Mouse (Mus musculus) embryonic fibroblast, embryonic 13.5 days (primary cell): ENCODE data around the gene Cryba4.

ENCODE experiments used
- CTCF ChIP-seq: IDR thresholded peaks from 2 replicates; pipeline ENCODE4 v1.5.1; 2011; ENCODE audit warnings: mild to moderate bottlenecking, control low read depth, low read length, moderate library complexity, borderline replicate concordance; ENCODE audit not compliant: insufficient read depth
- POLR2A ChIP-seq: IDR thresholded peaks from 2 replicates; pipeline ENCODE4 v1.6.1; 2011; ENCODE audit warnings: low read depth, mild to moderate bottlenecking, control low read depth, low read length, moderate library complexity

DNA sequence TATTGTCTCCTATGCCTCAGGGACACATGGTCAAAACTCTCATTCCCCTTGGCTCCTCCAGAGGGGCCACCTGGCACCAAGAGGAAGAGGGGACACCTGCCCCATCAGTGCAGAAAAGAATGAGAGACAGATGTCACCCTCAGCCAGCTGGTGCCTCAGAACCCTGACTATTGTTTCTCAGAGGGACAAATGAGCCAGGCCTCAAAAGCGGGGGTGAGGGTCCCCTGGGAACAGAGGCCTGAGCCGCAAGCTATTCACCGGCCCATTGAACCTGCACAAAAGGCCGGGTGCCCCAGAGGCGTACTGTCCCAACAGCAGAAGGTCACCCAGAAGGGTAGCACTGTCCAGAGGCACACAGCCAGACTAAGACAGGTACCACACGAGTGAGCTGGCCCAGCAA lies 26.7 kb downstream of the Cryba4 start:
- TF ChIP-seq CTCF (no peak), POLR2A (no peak)
